Mouse (Mus musculus): ENCODE measurements around the gene Wnt8b. TPM values are rescaled to one million over a fixed set of nuclear protein-coding genes. Genes with fewer than 3 reads are reported as not detected.
A peak's percentile ranks its signal among the peaks of the same experiment; 100 is the strongest.

Wnt8b gene
- polyA plus RNA-seq, 1 experiment, result 6.6 TPM

DNA sequence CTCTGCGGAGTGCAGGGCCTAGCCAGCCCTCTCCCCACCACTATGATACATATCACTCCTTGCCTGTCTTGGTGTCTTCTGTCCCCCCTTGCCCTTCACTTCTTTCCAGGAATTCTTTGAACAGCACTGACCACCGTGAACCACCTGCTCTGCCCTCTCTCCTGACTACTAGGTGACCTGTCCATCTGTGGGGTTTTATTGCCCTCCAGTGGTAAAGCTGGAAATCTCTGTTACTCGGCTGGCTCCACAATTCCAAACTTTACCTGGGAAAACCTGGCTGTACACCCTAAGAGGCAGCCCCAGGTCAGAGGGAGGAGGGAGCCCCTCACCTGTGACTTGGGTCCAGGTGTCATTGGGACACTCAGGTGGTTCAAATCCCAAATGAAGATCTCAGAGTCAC, 42.1 kb downstream of the Wnt8b start:
- Histone ChIP-seq H3K4me3 (ENCODE audit: control insufficient read depth, insufficient read depth, low read length) (no peak overlapping the region), H3K4me1 (replicated peaks; ENCODE audit: control insufficient read depth, insufficient read depth, low read length) (peaks cover 7% of the 10 kb centered on the region; the same call in 1 of the 2 replicates), H3K36me3 (ENCODE audit: control insufficient read depth, insufficient read depth, low read length) (no peaks in the 10 kb centered on the region), H3K27ac (ENCODE audit: control insufficient read depth, insufficient read depth, low read length) (no peak overlapping the region), H3K27me3 (ENCODE audit: control insufficient read depth, insufficient read depth, low read length) (no peaks in the 10 kb centered on the region)
- DNase-seq, result no peak
- no peak for TF ChIP-seq POLR2A (IDR thresholded peaks at IDR 0.05; ENCODE audit: control insufficient read depth, extremely low read depth, insufficient read depth, low read length, poor library complexity)
- no peak for TF ChIP-seq CTCF (IDR thresholded peaks at IDR 0.05; ENCODE audit: borderline replicate concordance, control insufficient read depth, extremely low read depth, insufficient read depth, low read length, poor library complexity)
- WGBS, result 49% methylated on average over 3 of the region's 3 CpGs

DNA sequence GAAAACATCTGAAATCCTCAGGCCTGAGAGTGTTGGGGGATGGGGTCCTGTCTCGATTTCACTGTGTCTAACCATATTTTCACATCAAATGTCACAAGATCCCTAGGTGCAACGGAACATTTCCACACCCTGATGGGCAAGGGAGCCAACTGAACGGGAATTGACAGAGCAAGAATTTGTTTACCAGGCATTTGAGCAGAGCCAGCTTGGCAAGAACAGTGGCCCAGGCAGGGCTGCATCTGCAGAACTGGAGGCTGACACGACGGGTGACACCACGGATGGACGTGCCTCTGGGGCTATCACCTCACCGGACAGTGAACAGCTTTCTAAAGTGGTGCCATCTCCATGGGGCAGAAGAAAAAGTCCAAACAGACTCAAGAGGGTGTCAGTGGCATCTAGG, 44.1 kb downstream of the Wnt8b start:
- Histone ChIP-seq H3K36me3 (ENCODE audit: control insufficient read depth, insufficient read depth, low read length) (no peaks in the 10 kb centered on the region), H3K4me3 (ENCODE audit: control insufficient read depth, insufficient read depth, low read length) (no peak overlapping the region), H3K27me3 (ENCODE audit: control insufficient read depth, insufficient read depth, low read length) (no peaks in the 10 kb centered on the region), H3K4me1 (replicated peaks; ENCODE audit: control insufficient read depth, insufficient read depth, low read length) (peaks cover under 1% of the 10 kb centered on the region; the same call in 1 of the 2 replicates), H3K27ac (ENCODE audit: control insufficient read depth, insufficient read depth, low read length) (no peak overlapping the region)
- WGBS, result 92% methylated on average over 8 of the region's 8 CpGs
- DNase-seq, result no peak
- TF ChIP-seq POLR2A (IDR thresholded peaks at IDR 0.05; ENCODE audit: control insufficient read depth, extremely low read depth, insufficient read depth, low read length, poor library complexity) (no peak), CTCF (IDR thresholded peaks at IDR 0.05; ENCODE audit: borderline replicate concordance, control insufficient read depth, extremely low read depth, insufficient read depth, low read length, poor library complexity) (no peak)

DNA sequence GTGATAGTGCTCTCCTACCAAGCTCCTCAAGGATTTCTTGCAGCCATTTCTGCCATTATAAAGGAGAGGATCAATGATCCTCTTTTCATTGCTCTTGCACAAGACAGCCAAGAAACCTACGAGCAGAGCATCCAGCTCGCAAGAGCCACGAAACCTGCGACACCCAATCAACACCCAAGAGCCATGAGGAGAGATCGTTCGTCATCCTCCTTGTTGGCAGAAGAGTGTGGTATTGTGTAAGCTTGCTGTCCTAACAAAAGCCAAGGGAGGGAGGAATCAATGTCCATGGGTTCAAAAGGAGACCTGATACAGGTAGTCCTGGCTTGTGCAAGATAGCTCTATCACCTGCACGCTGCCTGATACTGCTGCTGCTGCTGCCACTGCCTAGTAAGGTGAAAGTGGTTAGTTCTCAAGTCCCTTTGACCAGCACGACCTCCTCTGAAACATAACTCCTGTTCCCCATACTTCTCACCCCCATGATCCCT, 49.5 kb downstream of the Wnt8b start:
- TF ChIP-seq CTCF (IDR thresholded peaks at IDR 0.05; ENCODE audit: borderline replicate concordance, control insufficient read depth, extremely low read depth, insufficient read depth, low read length, poor library complexity) (no peak), POLR2A (IDR thresholded peaks at IDR 0.05; ENCODE audit: control insufficient read depth, extremely low read depth, insufficient read depth, low read length, poor library complexity) (no peak)
- no peaks in the 10 kb centered on the region for H3K36me3 ChIP-seq (ENCODE audit: control insufficient read depth, insufficient read depth, low read length)
- peaks cover 6% of the 10 kb centered on the region for H3K27me3 ChIP-seq (ENCODE audit: control insufficient read depth, insufficient read depth, low read length)
- no peak for DNase-seq
- H3K27ac ChIP-seq (ENCODE audit: control insufficient read depth, insufficient read depth, low read length), result no peak overlapping the region
- no peak overlapping the region for H3K4me3 ChIP-seq (ENCODE audit: control insufficient read depth, insufficient read depth, low read length)
- WGBS, result 92% methylated on average over 8 of the region's 8 CpGs
- H3K4me1 ChIP-seq (replicated peaks; ENCODE audit: control insufficient read depth, insufficient read depth, low read length), result 0 out of 2 replicates have a peak, but pooled peaks cover 5% of the 10 kb centered on the region

DNA sequence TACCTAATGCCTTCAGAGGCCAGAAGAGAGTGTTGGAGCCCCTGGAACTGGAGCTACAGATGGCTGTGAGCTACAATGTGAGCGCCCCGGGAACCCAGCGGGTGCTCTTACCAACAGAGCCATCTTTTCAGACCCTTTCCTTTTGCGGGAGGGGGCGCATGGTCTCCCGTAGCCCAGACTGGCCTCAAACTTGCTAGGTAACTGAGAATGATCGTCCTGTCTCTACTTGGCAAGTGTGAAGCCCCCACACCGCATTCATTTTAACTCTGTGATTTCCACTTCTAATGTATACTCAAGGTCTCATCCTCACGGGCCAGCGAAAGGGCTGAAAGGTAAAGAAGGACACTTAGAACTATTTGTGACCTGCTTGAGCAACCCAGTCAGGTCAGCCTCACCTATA, 51.1 kb downstream of the Wnt8b start:
- DNase-seq, result no peak
- 71% methylated on average over 10 of the region's 10 CpGs for WGBS
- TF ChIP-seq CTCF (IDR thresholded peaks at IDR 0.05; ENCODE audit: borderline replicate concordance, control insufficient read depth, extremely low read depth, insufficient read depth, low read length, poor library complexity) (no peak), POLR2A (IDR thresholded peaks at IDR 0.05; ENCODE audit: control insufficient read depth, extremely low read depth, insufficient read depth, low read length, poor library complexity) (no peak)
- no peak overlapping the region for H3K27ac ChIP-seq (ENCODE audit: control insufficient read depth, insufficient read depth, low read length)
- H3K4me1 ChIP-seq (replicated peaks; ENCODE audit: control insufficient read depth, insufficient read depth, low read length), result 0 out of 2 replicates have a peak, but pooled peaks cover 5% of the 10 kb centered on the region
- H3K27me3 ChIP-seq (ENCODE audit: control insufficient read depth, insufficient read depth, low read length), result peaks cover 6% of the 10 kb centered on the region
- peaks cover 12% of the 10 kb centered on the region for H3K36me3 ChIP-seq (ENCODE audit: control insufficient read depth, insufficient read depth, low read length)
- no peak overlapping the region for H3K4me3 ChIP-seq (ENCODE audit: control insufficient read depth, insufficient read depth, low read length)

DNA sequence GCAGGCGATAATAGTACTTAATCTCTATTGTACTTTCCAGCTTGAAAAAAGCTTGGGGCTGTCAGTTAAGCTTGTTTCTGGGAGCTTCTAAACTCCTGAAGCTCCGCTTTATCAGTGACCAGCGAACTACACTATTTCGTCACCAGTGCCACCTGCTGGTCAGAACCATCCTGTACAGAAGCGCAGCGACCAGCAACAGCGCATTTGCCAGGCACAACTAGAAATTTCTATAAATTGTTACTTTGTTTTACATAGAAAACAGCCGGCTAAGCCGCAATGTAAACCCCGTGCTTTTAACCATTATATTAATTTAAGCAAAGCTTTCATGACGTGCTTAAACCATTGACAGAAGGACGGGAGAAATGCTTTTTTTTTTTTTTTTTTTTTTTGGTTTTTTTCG, 51.5 kb downstream of the Wnt8b start:
- Histone ChIP-seq H3K36me3 (ENCODE audit: control insufficient read depth, insufficient read depth, low read length) (peaks cover 16% of the 10 kb centered on the region), H3K27me3 (ENCODE audit: control insufficient read depth, insufficient read depth, low read length) (peaks cover 6% of the 10 kb centered on the region), H3K4me1 (replicated peaks; ENCODE audit: control insufficient read depth, insufficient read depth, low read length) (0 out of 2 replicates have a peak, but pooled peaks cover 5% of the 10 kb centered on the region), H3K4me3 (ENCODE audit: control insufficient read depth, insufficient read depth, low read length) (no peak overlapping the region), H3K27ac (ENCODE audit: control insufficient read depth, insufficient read depth, low read length) (no peak overlapping the region)
- peak; percentile 73 for DNase-seq
- no peak for TF ChIP-seq POLR2A (IDR thresholded peaks at IDR 0.05; ENCODE audit: control insufficient read depth, extremely low read depth, insufficient read depth, low read length, poor library complexity)
- no peak for TF ChIP-seq CTCF (IDR thresholded peaks at IDR 0.05; ENCODE audit: borderline replicate concordance, control insufficient read depth, extremely low read depth, insufficient read depth, low read length, poor library complexity)
- 2% methylated on average over 13 of the region's 13 CpGs for WGBS

DNA sequence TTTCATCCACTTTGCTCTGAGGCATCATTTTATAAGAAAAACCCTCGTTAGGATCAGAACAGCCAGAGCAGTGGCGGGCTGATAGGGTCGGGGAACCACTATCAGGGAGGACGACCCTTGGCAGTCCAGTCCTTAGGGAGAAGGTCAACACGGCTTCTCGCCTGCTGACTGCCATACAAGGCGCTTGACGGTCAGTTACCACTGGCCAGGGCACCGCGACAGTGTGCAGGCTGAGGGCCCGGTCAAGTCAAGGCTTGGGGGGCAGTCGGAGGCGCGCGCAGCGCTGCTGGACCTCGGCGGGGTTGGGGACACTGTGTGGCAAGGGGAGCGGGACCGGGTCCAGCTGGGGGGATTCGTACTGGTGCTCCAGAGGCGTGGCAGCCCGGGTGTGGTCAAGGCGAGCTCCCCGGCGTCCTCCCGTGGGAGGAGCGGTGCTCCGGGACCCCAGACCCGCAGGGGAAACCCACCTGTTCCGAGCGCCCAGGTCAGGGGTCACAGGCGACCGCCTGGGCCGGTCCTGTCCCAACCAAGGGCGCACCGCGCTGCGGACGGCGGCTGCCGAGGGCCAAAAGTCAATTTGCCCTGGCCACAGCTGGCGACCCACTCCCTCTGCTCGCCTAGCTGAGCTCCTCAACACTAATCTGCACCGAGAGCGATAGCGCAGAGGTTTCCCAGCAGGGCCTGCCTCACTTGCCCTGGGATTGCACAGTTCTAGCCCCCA, 52.2 kb downstream of the Wnt8b start, which contains the start of gene Sec31b:
Sec31b (minus strand) TSS at position 544 of the 721 bp plus-strand sequence.
- Histone ChIP-seq H3K27me3 (ENCODE audit: control insufficient read depth, insufficient read depth, low read length) (peaks cover 6% of the 10 kb centered on the region), H3K36me3 (ENCODE audit: control insufficient read depth, insufficient read depth, low read length) (peaks cover 23% of the 10 kb centered on the region), H3K4me1 (replicated peaks; ENCODE audit: control insufficient read depth, insufficient read depth, low read length) (0 out of 2 replicates have a peak, but pooled peaks cover 5% of the 10 kb centered on the region), H3K4me3 (ENCODE audit: control insufficient read depth, insufficient read depth, low read length) (peak within 1 kb of the TSS; percentile 10; the same call in 1 of the 2 replicates), H3K27ac (ENCODE audit: control insufficient read depth, insufficient read depth, low read length) (no peak within 1 kb of the TSS)
- 8% methylated on average over 47 of the region's 47 CpGs for WGBS
- DNase-seq, result peak; percentile 11
- TF ChIP-seq POLR2A (IDR thresholded peaks at IDR 0.05; ENCODE audit: control insufficient read depth, extremely low read depth, insufficient read depth, low read length, poor library complexity) (no peak), CTCF (IDR thresholded peaks at IDR 0.05; ENCODE audit: borderline replicate concordance, control insufficient read depth, extremely low read depth, insufficient read depth, low read length, poor library complexity) (no peak)
